Mouse (Mus musculus) liver, embryonic 16.5 days (tissue): Measurements from ENCODE around the gene Mst1r. TPM values are rescaled to one million over a fixed set of nuclear protein-coding genes. Genes with fewer than 3 reads are reported as not detected.

Experiments
- ATAC-seq: fragments of 200-750 bp; cut with Nextera tagmentation; 2 replicates; pipeline ENCODE4 v1.8.0; 2017; ENCODE audit warnings: low read depth, mild to moderate bottlenecking, moderate number of reproducible peaks, moderate library complexity
- H3K27ac ChIP-seq: fragments of 300-500 bp; sonication (generic); 2 replicates; pipeline ENCODE4 v1.5.1; 2014; ENCODE audit warnings: mild to moderate bottlenecking, low read length
- H3K27me3 ChIP-seq: fragments of 300-500 bp; sonication (generic); 2 replicates; pipeline ENCODE4 v1.6.1; 2014; ENCODE audit warnings: low read depth, low read length, mixed read lengths; ENCODE audit not compliant: control insufficient read depth, insufficient read depth
- H3K36me3 ChIP-seq: fragments of 300-500 bp; sonication (generic); 2 replicates; pipeline ENCODE4 v1.6.1; 2014; ENCODE audit warnings: mild to moderate bottlenecking; ENCODE audit not compliant: control insufficient read depth, insufficient read depth
- H3K4me1 ChIP-seq: fragments of 300-500 bp; sonication (generic); 2 replicates; pipeline ENCODE4 v1.6.1; 2014; ENCODE audit warnings: low read depth, low read length, mixed read lengths; ENCODE audit not compliant: control insufficient read depth
- H3K4me2 ChIP-seq: fragments of 300-500 bp; sonication (generic); 2 replicates; pipeline ENCODE4 v1.6.1; 2014; ENCODE audit warnings: low read depth, low read length, mixed read lengths
- H3K4me3 ChIP-seq: fragments of 300-500 bp; sonication (generic); 2 replicates; pipeline ENCODE4 v1.5.1; 2014; ENCODE audit warnings: low read depth, mild to moderate bottlenecking, low read length
- H3K9ac ChIP-seq: fragments of 300-500 bp; sonication (generic); 2 replicates; pipeline ENCODE4 v1.6.1; 2014; ENCODE audit warnings: low read depth, low read length
- H3K9me3 ChIP-seq: fragments of 300-500 bp; sonication (generic); replicated peaks from 2 replicates; pipeline ENCODE4 v1.6.1; 2016; ENCODE audit warnings: low read length; ENCODE audit not compliant: control insufficient read depth
- WGBS: fragments of 180-500 bp; shearing (Covaris S2); extraction: QIAGEN DNeasy Blood & Tissue Kit; methylation state at CpG from one replicate; pipeline ENCODE4 v1.1.7; 2014; ENCODE audit not compliant: insufficient replicate concordance; 5-methylcytosine and 5-hydroxymethylcytosine counted together
- polyA plus RNA-seq: library from polyadenylated mRNA; unstranded; fragments of >200 nt; fragmentation: Nextera tagmentation; extraction: Ambion mirVana; gene quantifications from 2 replicates; pipeline ENCODE4 v1.2.1, GENCODE M21; 2015

The Mst1r gene
- polyA plus RNA-seq, 1 experiment from 2014 or later, result 2.8 TPM

DNA sequence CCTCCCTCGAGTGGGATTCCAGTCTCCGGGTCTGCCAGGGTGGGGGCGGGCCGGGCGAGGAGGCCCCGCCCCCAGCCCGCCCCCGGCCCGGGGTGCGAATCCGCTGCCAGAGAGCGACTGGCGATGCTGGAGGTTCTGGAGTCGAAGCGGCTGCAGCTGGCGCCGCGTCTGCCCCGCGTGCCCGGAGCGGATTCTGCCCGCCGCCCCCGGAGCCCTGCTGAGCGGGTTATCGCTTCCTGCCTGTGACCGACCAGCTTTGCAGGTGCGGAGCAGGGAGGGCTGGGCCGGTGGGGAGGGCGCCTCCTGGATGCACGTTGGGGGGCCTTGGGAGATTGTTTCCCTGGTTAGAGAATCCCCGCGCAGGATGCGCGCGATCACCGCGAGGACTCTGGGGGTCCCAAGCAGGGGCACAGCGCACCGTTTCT lies 29.1 kb downstream of the Mst1r start:
- H3K9me3 ChIP-seq, result no peaks in the 10 kb centered on the region
- WGBS, result under 1% methylated on average over 41 of the region's 41 CpGs
- H3K27ac ChIP-seq, result no peak overlapping the region
- H3K27me3 ChIP-seq, result peaks cover 47% of the 10 kb centered on the region
- peaks cover 5% of the 10 kb centered on the region for H3K4me1 ChIP-seq
- no peak overlapping the region for H3K9ac ChIP-seq
- ATAC-seq, result no peak
- H3K4me2 ChIP-seq, result peak overlapping the region; percentile 51
- H3K4me3 ChIP-seq, result peak overlapping the region; percentile 34
- no peaks in the 10 kb centered on the region for H3K36me3 ChIP-seq

DNA sequence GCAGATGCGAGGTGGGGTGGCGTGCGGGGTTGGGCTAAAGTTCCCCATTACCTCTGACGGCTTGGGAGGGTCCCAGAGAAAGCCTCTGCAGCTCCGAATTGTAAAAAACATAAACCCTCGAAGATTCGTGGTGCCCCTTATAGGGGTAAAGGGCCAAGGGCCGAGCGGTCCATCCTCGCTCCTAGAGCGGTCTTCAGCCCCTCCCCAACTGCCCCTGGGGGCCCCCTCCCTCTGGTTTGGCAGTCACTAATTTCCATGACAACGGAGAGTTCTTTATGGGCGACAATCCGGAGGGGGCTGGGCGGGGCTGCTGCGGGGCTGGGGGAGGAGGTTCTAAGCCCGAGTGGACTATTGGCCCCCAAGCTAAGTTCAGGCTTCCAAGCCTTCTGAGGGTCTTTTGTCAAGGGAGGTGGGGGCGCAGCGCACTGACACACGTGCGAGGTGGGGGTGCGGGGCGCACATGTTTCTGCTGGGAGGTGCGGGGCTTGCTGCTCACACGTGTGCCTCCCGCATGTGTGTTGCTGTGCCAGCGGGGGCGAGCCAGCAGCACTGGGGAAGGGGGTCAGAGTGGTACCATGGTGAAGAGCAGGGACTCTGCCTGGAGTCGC lies 29.6 kb downstream of the Mst1r start:
- H3K36me3 ChIP-seq, result no peaks in the 10 kb centered on the region
- no peaks in the 10 kb centered on the region for H3K9me3 ChIP-seq
- H3K4me1 ChIP-seq, result peaks cover 5% of the 10 kb centered on the region
- H3K4me2 ChIP-seq, result peak overlapping the region; percentile 51
- H3K4me3 ChIP-seq, result peak overlapping the region; percentile 34
- H3K27ac ChIP-seq, result no peak overlapping the region
- 5% methylated on average over 29 of the region's 29 CpGs for WGBS
- no peak overlapping the region for H3K9ac ChIP-seq
- peaks cover 47% of the 10 kb centered on the region for H3K27me3 ChIP-seq
- no peak for ATAC-seq

DNA sequence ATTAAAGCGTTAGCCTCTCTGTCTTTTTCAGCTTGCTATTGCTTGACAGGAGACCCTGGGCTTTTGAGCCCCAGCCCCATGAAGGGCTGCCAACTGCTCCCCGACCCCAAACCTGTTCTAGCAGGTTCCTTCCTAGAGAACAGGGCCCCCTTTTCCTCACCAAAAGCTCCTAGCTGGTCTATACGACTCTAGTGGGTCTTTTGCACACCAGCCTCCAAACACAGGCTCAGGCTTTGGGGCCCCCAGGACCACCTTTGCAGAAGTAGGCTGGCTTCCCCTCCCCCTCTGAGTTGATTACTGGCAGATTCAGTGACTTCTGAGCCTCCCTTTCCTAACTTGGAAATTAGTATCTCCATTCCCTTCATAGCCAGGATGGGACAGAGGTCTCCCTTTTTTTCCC lies 30.2 kb downstream of the Mst1r start:
- H3K27ac ChIP-seq, result no peak overlapping the region
- H3K4me2 ChIP-seq, result no peak overlapping the region
- peaks cover 47% of the 10 kb centered on the region for H3K27me3 ChIP-seq
- H3K9me3 ChIP-seq, result no peaks in the 10 kb centered on the region
- WGBS, result 26% methylated on average over 3 of the region's 3 CpGs
- no peak overlapping the region for H3K4me3 ChIP-seq
- no peak for ATAC-seq
- H3K36me3 ChIP-seq, result no peaks in the 10 kb centered on the region
- no peak overlapping the region for H3K9ac ChIP-seq
- H3K4me1 ChIP-seq, result peaks cover 5% of the 10 kb centered on the region

DNA sequence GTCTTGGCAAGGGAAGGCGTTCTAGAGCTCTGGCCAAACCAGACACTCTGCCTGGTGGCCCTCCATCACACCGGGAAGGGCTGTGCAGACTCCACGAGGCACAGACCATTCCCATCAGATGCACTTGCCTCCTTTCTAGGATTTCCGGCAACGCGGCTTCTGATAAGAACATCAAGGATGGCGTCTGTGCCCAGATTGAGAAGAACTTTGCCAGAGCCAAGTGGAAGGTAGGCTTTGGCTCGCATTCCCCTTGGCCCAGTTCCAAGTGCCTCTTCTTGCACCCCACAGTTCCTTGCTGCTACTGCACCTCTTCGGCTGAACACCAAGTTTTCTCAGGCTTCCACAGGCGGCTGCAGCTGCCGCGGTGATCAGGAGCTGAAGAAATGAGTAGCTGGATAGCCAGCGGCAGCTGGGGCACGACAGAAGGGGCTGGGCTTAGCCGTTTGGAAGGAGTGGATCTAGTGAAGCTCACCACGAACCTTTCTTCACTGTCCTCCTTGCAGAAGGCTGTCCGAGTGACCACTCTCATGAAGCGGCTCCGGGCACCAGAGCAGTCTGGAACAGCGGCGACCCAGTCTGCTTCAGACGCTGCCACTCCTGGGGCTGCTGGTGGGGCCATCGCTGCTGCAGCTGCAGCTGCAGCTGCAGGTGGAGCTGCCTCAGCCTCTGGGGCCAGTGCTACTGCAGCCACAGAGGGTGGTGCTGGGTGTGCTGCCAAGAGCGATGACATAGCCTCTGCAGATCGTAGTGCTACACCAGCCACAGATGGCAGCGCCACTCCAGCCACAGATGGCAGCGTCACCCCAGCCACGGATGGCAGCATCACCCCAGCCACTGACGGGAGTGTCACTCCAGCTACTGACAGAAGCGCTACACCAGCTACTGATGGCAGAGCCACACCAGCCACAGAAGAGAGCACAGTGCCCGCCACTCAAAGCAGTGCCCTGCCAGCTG lies 40.8 kb downstream of the Mst1r start:
- Histone ChIP-seq H3K4me1 (peaks cover 19% of the 10 kb centered on the region), H3K27me3 (no peaks in the 10 kb centered on the region), H3K9ac (no peak overlapping the region), H3K27ac (no peak overlapping the region), H3K36me3 (no peaks in the 10 kb centered on the region), H3K9me3 (no peaks in the 10 kb centered on the region), H3K4me3 (no peak overlapping the region), H3K4me2 (no peak overlapping the region)
- ATAC-seq, result no peak
- WGBS, result 79% methylated on average over 31 of the region's 31 CpGs

GRCm38 (mm10) chr9:107949184-107949921 lies 42.7 kb downstream of the Mst1r start:
- Histone ChIP-seq H3K4me1 (peaks cover 24% of the 10 kb centered on the region), H3K27ac (no peak overlapping the region), H3K4me2 (no peak overlapping the region), H3K36me3 (no peaks in the 10 kb centered on the region), H3K27me3 (no peaks in the 10 kb centered on the region), H3K9me3 (no peaks in the 10 kb centered on the region), H3K4me3 (no peak overlapping the region), H3K9ac (no peak overlapping the region)
- 65% methylated on average over 13 of the region's 13 CpGs for WGBS
- no peak for ATAC-seq

GRCm38 (mm10) chr9:107949922-107950235 lies 43.2 kb downstream of the Mst1r start, which contains the start of gene Traip:
Traip (plus strand) TSS chr9:107950136.
- WGBS, result 79% methylated on average over 10 of the region's 10 CpGs
- ATAC-seq, result no peak
- peak within 1 kb of the TSS; percentile 59 for H3K27ac ChIP-seq
- H3K4me3 ChIP-seq, result peak within 1 kb of the TSS; percentile 78
- peak within 1 kb of the TSS; percentile 70 for H3K9ac ChIP-seq
- H3K27me3 ChIP-seq, result no peaks in the 10 kb centered on the region
- H3K4me1 ChIP-seq, result peaks cover 24% of the 10 kb centered on the region
- H3K36me3 ChIP-seq, result no peaks in the 10 kb centered on the region
- no peaks in the 10 kb centered on the region for H3K9me3 ChIP-seq
- H3K4me2 ChIP-seq, result peak within 1 kb of the TSS; percentile 69

- 13% methylated on average over 45 of the region's 45 CpGs for WGBS
- no peaks in the 10 kb centered on the region for H3K9me3 ChIP-seq
- peaks cover 24% of the 10 kb centered on the region for H3K4me1 ChIP-seq
- H3K27ac ChIP-seq, result peak overlapping the region; percentile 59
- no peaks in the 10 kb centered on the region for H3K27me3 ChIP-seq
- peak; percentile 94 for ATAC-seq
- H3K4me2 ChIP-seq, result peak overlapping the region; percentile 69
- no peaks in the 10 kb centered on the region for H3K36me3 ChIP-seq
- H3K9ac ChIP-seq, result peak overlapping the region; percentile 70
- H3K4me3 ChIP-seq, result peak overlapping the region; percentile 78
These were observed 44.0 kb downstream of the Mst1r start for GRCm38 (mm10) chr9:107950460-107951355.

- peaks cover 29% of the 10 kb centered on the region for H3K36me3 ChIP-seq
- H3K4me3 ChIP-seq, result no peak overlapping the region
- WGBS, result 82% methylated on average over 6 of the region's 6 CpGs
- no peak overlapping the region for H3K9ac ChIP-seq
- H3K27ac ChIP-seq, result no peak overlapping the region
- no peak for ATAC-seq
- no peak overlapping the region for H3K4me2 ChIP-seq
- no peaks in the 10 kb centered on the region for H3K27me3 ChIP-seq
- no peaks in the 10 kb centered on the region for H3K9me3 ChIP-seq
- H3K4me1 ChIP-seq, result peaks cover 16% of the 10 kb centered on the region
These were observed 49.1 kb downstream of the Mst1r start for GRCm38 (mm10) chr9:107955613-107956289.
